Mouse (Mus musculus): Measurements from ENCODE around the gene Zfp324.
"Not testable (repeated sequence)": the region's sequence is repeated elsewhere in the genome, so short reads cannot be mapped to it uniquely, and the experiment has no call there.

The Zfp324 gene

GRCm38 (mm10) chr7:12965678-12966091, at the start of gene Zfp324:
Gene Zfp324 (plus strand): TSS chr7:12965838.
- DNase-seq (ENCODE audit: low read depth, low spot score), result no peak

GRCm38 (mm10) chr7:12920495-12920894, 45.1 kb upstream of the Zfp324 start:
- not testable (repeated sequence) for DNase-seq (ENCODE audit: low read depth, low spot score)

- DNase-seq (ENCODE audit: low read depth, low spot score), result no peak
These were observed 44.3 kb upstream of the Zfp324 start for GRCm38 (mm10) chr7:12921318-12921704.

GRCm38 (mm10) chr7:12921705-12922465, 43.8 kb upstream of the Zfp324 start, which contains the start of gene Rps5:
Gene Rps5 (plus strand): TSS chr7:12922290.
- peak; percentile 100 for DNase-seq (ENCODE audit: low read depth, low spot score)

GRCm38 (mm10) chr7:12922729-12923128, 42.9 kb upstream of the Zfp324 start:
- no peak for DNase-seq (ENCODE audit: low read depth, low spot score)

GRCm38 (mm10) chr7:12926316-12926715, 39.3 kb upstream of the Zfp324 start:
- no peak for DNase-seq (ENCODE audit: low read depth, low spot score)

- no peak for DNase-seq (ENCODE audit: low read depth, low spot score)
These were observed 38.4 kb upstream of the Zfp324 start, which contains the start of gene Rnf225 for GRCm38 (mm10) chr7:12927191-12927680. Gene Rnf225 (plus strand): TSS chr7:12927416.

- no peak for DNase-seq (ENCODE audit: low read depth, low spot score)
These were observed 37.7 kb upstream of the Zfp324 start for GRCm38 (mm10) chr7:12927693-12928589.

GRCm38 (mm10) chr7:12933615-12934140, 32.0 kb upstream of the Zfp324 start:
- DNase-seq (ENCODE audit: low read depth, low spot score), result no peak

GRCm38 (mm10) chr7:12934808-12935207, 30.8 kb upstream of the Zfp324 start:
- no peak for DNase-seq (ENCODE audit: low read depth, low spot score)

- not testable (repeated sequence) for DNase-seq (ENCODE audit: low read depth, low spot score)
These were observed 28.3 kb upstream of the Zfp324 start for GRCm38 (mm10) chr7:12937254-12937803.

- DNase-seq (ENCODE audit: low read depth, low spot score), result no peak
These were observed 25.0 kb upstream of the Zfp324 start for GRCm38 (mm10) chr7:12940599-12940998.

- DNase-seq (ENCODE audit: low read depth, low spot score), result no peak
These were observed 22.1 kb upstream of the Zfp324 start for GRCm38 (mm10) chr7:12943488-12943887.

GRCm38 (mm10) chr7:12949032-12949871, 16.4 kb upstream of the Zfp324 start:
- DNase-seq (ENCODE audit: low read depth, low spot score), result peak; percentile 74

GRCm38 (mm10) chr7:12949872-12950229, 15.8 kb upstream of the Zfp324 start:
- DNase-seq (ENCODE audit: low read depth, low spot score), result no peak

GRCm38 (mm10) chr7:12954896-12955295, 10.7 kb upstream of the Zfp324 start:
- no peak for DNase-seq (ENCODE audit: low read depth, low spot score)

- no peak for DNase-seq (ENCODE audit: low read depth, low spot score)
These were observed 8.1 kb upstream of the Zfp324 start for GRCm38 (mm10) chr7:12957511-12957910.

- DNase-seq (ENCODE audit: low read depth, low spot score), result no peak
These were observed 6.7 kb upstream of the Zfp324 start for GRCm38 (mm10) chr7:12958948-12959347.

- no peak for DNase-seq (ENCODE audit: low read depth, low spot score)
These were observed 5.9 kb upstream of the Zfp324 start for GRCm38 (mm10) chr7:12959718-12960117.

- no peak for DNase-seq (ENCODE audit: low read depth, low spot score)
These were observed 4.0 kb upstream of the Zfp324 start for GRCm38 (mm10) chr7:12961511-12962141.

Data from retina, postnatal 7 days (tissue).